24 mouse cellular contexts compared by ENCODE assay signal in genomic region chr5:97279455-97279854, GRCm38 (mm10).
DNase-seq lines count a peak whose midpoint lies in the region; ATAC-seq lines count a peak whose summit lies in the region.
"Had no signal": no experiment of that assay in that cellular context is flagged by ENCODE, and none has a peak within 500 bp of the region (broad histone marks: within the 10 kb centered on the region; RNA-seq: fewer than 3 reads in every experiment).

No protein-coding gene starts in this region.

- H3K4me1 ChIP-seq in heart, embryonic 11.5 days (ENCODE audit: control insufficient read depth, insufficient read depth, low read length) = no peaks in the 10 kb centered on the region
- H3K4me1 ChIP-seq: embryonic facial prominence, embryonic 10.5 days; embryonic facial prominence, embryonic 12.5 days had no signal

- no peaks in the 10 kb centered on the region for H3K27me3 ChIP-seq in heart, embryonic 11.5 days (ENCODE audit: control insufficient read depth, insufficient read depth, low read length)
- H3K27me3 ChIP-seq: CH12.LX; embryonic facial prominence, embryonic 12.5 days; forebrain, embryonic 13.5 days; forebrain, embryonic 15.5 days; Patski had no signal

- no peaks in the 10 kb centered on the region for H3K36me3 ChIP-seq in heart, embryonic 11.5 days (ENCODE audit: control insufficient read depth, insufficient read depth, low read length)
- H3K36me3 ChIP-seq: embryonic facial prominence, embryonic 10.5 days; embryonic facial prominence, embryonic 12.5 days; forebrain, embryonic 15.5 days; G1E had no signal

- no peaks in the 10 kb centered on the region for H3K9me3 ChIP-seq in heart, embryonic 11.5 days (replicated peaks; ENCODE audit: control insufficient read depth, low read length)
- H3K9me3 ChIP-seq: embryonic facial prominence, embryonic 10.5 days; embryonic facial prominence, embryonic 12.5 days; forebrain, embryonic 13.5 days; forebrain, embryonic 15.5 days; G1E had no signal

- no peak overlapping the region for H3K4me2 ChIP-seq in heart, embryonic 11.5 days
- H3K4me2 ChIP-seq: embryonic facial prominence, embryonic 12.5 days; forebrain, embryonic 13.5 days; forebrain, embryonic 15.5 days had no signal

- no peak overlapping the region for H3K4me3 ChIP-seq in heart, embryonic 11.5 days (ENCODE audit: low read depth, low read length)
- H3K4me3 ChIP-seq: embryonic facial prominence, embryonic 10.5 days; embryonic facial prominence, embryonic 12.5 days; forebrain, embryonic 13.5 days; forebrain, embryonic 15.5 days had no signal

- no peak overlapping the region for H3K9ac ChIP-seq in heart, embryonic 11.5 days (ENCODE audit: low read depth, low read length)
- H3K9ac ChIP-seq: embryonic facial prominence, embryonic 12.5 days; forebrain, embryonic 13.5 days; forebrain, embryonic 15.5 days had no signal

- no peak overlapping the region for H3K27ac ChIP-seq in heart, embryonic 11.5 days (ENCODE audit: low read depth, low read length)
- H3K27ac ChIP-seq: embryonic facial prominence, embryonic 10.5 days; embryonic facial prominence, embryonic 12.5 days; forebrain, embryonic 13.5 days; forebrain, embryonic 15.5 days had no signal

- WGBS in heart, embryonic 11.5 days (ENCODE audit: insufficient replicate concordance) = 75% methylated on average over 5 of the region's 5 CpGs

- DNase-seq in heart, adult 11 months = peak; percentile 14
- DNase-seq in retina, postnatal 1 day = peak; percentile 29
- DNase-seq in retina, embryonic 14.5 days (ENCODE audit: low spot score) = no peak
- DNase-seq: adrenal gland, adult 8-10 months; adrenal gland, postnatal 14 days; adrenal gland, postnatal 36 days; B cell, adult 2 months; cerebellum, adult 11-12 months; cerebellum, adult 2 months; cerebellum, adult 9-10 months; cerebellum, postnatal 10 days; cerebellum, postnatal 25 days had no signal

- ATAC-seq in heart, embryonic 11.5 days (replicated peaks; ENCODE audit: insufficient number of reproducible peaks, low FRiP score, low TSS enrichment) = no peak
- ATAC-seq in megakaryocyte progenitor cell, adult 5-6 weeks (replicated peaks; ENCODE audit: poor library complexity) = 0 out of 2 replicates have a peak, but pooled peaks have one; percentile 37
- ATAC-seq in monocyte, adult 5-6 weeks (replicated peaks; ENCODE audit: insufficient number of reproducible peaks, low FRiP score, low TSS enrichment, poor library complexity, severe bottlenecking) = no peak
- ATAC-seq: activated CD4-positive, CD25-positive, alpha-beta regulatory T cell, adult 4 months; CD4-positive, CD25-positive, alpha-beta regulatory T cell, adult 4 months; forebrain, embryonic 13.5 days; forebrain, embryonic 15.5 days; Patski had no signal
